Mouse (Mus musculus) midbrain, embryonic 14.5 days (tissue): Measurements from ENCODE around the gene Ing2. TPM values are rescaled to one million over a fixed set of nuclear protein-coding genes. Genes with fewer than 3 reads are reported as not detected.

Experiments used
- ATAC-seq: fragments of 200-750 bp; cut with Nextera tagmentation; 2 replicates; pipeline ENCODE4 v1.8.0; 2017; ENCODE audit warnings: moderate number of reproducible peaks, moderate library complexity; ENCODE audit not compliant: low FRiP score, low TSS enrichment
- DNase-seq: peaks from one replicate; pipeline ENCODE4 v3.0.0-alpha.2; 2015
- H3K27ac ChIP-seq: fragments of 300-500 bp; sonication (generic); replicated peaks from 2 replicates; pipeline ENCODE4 v1.5.1; 2014; ENCODE audit warnings: mild to moderate bottlenecking, low read depth, low read length, moderate library complexity
- H3K27me3 ChIP-seq: fragments of 300-500 bp; sonication (generic); 2 replicates; pipeline ENCODE4 v1.6.1; 2014; ENCODE audit warnings: low read length, control low read depth, mixed read lengths; ENCODE audit not compliant: control insufficient read depth, insufficient read depth
- H3K36me3 ChIP-seq: fragments of 300-500 bp; sonication (generic); 2 replicates; pipeline ENCODE4 v1.6.1; 2014; ENCODE audit warnings: low read length, control low read depth; ENCODE audit not compliant: control insufficient read depth, insufficient read depth
- H3K4me1 ChIP-seq: fragments of 300-500 bp; sonication (generic); 2 replicates; pipeline ENCODE4 v1.6.1; 2014; ENCODE audit warnings: mild to moderate bottlenecking, antibody characterized with exemption, low read length, control low read depth; ENCODE audit not compliant: control insufficient read depth, insufficient read depth
- H3K4me2 ChIP-seq: fragments of 300-500 bp; sonication (generic); 2 replicates; pipeline ENCODE4 v1.6.1; 2014; ENCODE audit warnings: mild to moderate bottlenecking, low read length, moderate library complexity
- H3K4me3 ChIP-seq: fragments of 300-500 bp; sonication (generic); replicated peaks from 2 replicates; pipeline ENCODE4 v1.5.1; 2014; ENCODE audit warnings: low read depth, low read length
- H3K9ac ChIP-seq: fragments of 300-500 bp; sonication (generic); replicated peaks from 2 replicates; pipeline ENCODE4 v1.6.1; 2014; ENCODE audit warnings: mild to moderate bottlenecking, low read length, moderate library complexity
- H3K9me3 ChIP-seq: fragments of 300-500 bp; sonication (generic); 2 replicates; pipeline ENCODE4 v1.6.1; 2016; ENCODE audit warnings: low read length, control low read depth, mixed read lengths; ENCODE audit not compliant: control insufficient read depth
- WGBS: fragments of 180-500 bp; shearing (Covaris S2); extraction: QIAGEN DNeasy Blood & Tissue Kit; methylation state at CpG from one replicate; pipeline ENCODE4 v1.1.7; 2014; 5-methylcytosine and 5-hydroxymethylcytosine counted together
- polyA plus RNA-seq: library from polyadenylated mRNA; unstranded; fragments of >200 nt; fragmentation: Nextera tagmentation; extraction: Ambion mirVana; gene quantifications from 2 replicates; pipeline ENCODE4 v1.2.1, GENCODE M21; 2014

Ing2 gene
- polyA plus RNA-seq, 1 experiment from 2014 or later = 6.4 TPM

- Histone ChIP-seq H3K36me3 (peaks cover 5% of the 10 kb centered on the region; the same call in 1 of the 2 replicates), H3K9ac (no peak overlapping the region), H3K9me3 (no peaks in the 10 kb centered on the region), H3K4me2 (no peak overlapping the region), H3K27ac (no peak overlapping the region), H3K27me3 (no peaks in the 10 kb centered on the region), H3K4me1 (no peaks in the 10 kb centered on the region), H3K4me3 (no peak overlapping the region)
- DNase-seq = no peak
- 94% methylated on average over 5 of the region's 5 CpGs for WGBS
- ATAC-seq = no peak
Measured at GRCm38 (mm10) chr8:47663201-47663600, 12.2 kb downstream of the Ing2 start.

DNA sequence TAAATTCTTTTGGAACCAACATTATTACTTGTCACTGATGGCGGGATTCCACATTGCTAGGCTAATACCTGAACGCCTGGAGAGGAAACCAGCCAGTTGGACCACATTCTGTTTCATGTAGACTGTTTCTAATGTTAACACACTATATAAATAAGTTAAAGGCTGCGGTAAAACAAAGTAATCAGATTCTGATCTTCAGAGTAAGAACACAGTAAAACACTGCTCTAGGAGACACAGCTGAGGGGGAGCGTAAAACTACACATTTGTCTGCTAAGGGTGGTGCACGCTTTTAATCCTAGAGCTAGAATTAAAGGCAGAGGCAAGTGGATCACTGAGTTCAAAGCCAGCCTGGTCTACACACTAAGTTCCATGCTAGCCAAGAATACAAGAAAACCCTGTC lies 12.6 kb downstream of the Ing2 start:
- Histone ChIP-seq H3K9me3 (no peaks in the 10 kb centered on the region), H3K27me3 (no peaks in the 10 kb centered on the region), H3K4me1 (no peaks in the 10 kb centered on the region), H3K4me2 (no peak overlapping the region), H3K9ac (no peak overlapping the region), H3K27ac (no peak overlapping the region), H3K36me3 (0 out of 2 replicates have a peak, but pooled peaks cover under 1% of the 10 kb centered on the region), H3K4me3 (no peak overlapping the region)
- 99% methylated on average over 5 of the region's 5 CpGs for WGBS
- no peak for ATAC-seq
- no peak for DNase-seq

- Histone ChIP-seq H3K4me2 (no peak overlapping the region), H3K27ac (no peak overlapping the region), H3K9me3 (no peaks in the 10 kb centered on the region), H3K36me3 (no peaks in the 10 kb centered on the region), H3K9ac (no peak overlapping the region), H3K4me1 (no peaks in the 10 kb centered on the region), H3K27me3 (no peaks in the 10 kb centered on the region), H3K4me3 (no peak overlapping the region)
- ATAC-seq (no peak), DNase-seq (no peak)
- WGBS = 93% methylated on average over 7 of the region's 7 CpGs
Measured at GRCm38 (mm10) chr8:47660394-47660793, 15.0 kb downstream of the Ing2 start.

- no peak for ATAC-seq
- no peak overlapping the region for H3K27ac ChIP-seq
- H3K27me3 ChIP-seq = no peaks in the 10 kb centered on the region
- H3K4me1 ChIP-seq = no peaks in the 10 kb centered on the region
- WGBS = 92% methylated on average over 5 of the region's 5 CpGs
- no peaks in the 10 kb centered on the region for H3K9me3 ChIP-seq
- no peak overlapping the region for H3K4me2 ChIP-seq
- no peak overlapping the region for H3K9ac ChIP-seq
- H3K4me3 ChIP-seq = no peak overlapping the region
- no peak for DNase-seq
- H3K36me3 ChIP-seq = no peaks in the 10 kb centered on the region
Measured at GRCm38 (mm10) chr8:47659463-47659862, 15.9 kb downstream of the Ing2 start.

- no peak for ATAC-seq
- Histone ChIP-seq H3K4me3 (no peak overlapping the region), H3K27me3 (no peaks in the 10 kb centered on the region), H3K9me3 (no peaks in the 10 kb centered on the region), H3K9ac (no peak overlapping the region), H3K4me2 (no peak overlapping the region), H3K36me3 (no peaks in the 10 kb centered on the region), H3K27ac (no peak overlapping the region), H3K4me1 (no peaks in the 10 kb centered on the region)
- no peak for DNase-seq
- 61% methylated on average over 3 of the region's 3 CpGs for WGBS
Measured at GRCm38 (mm10) chr8:47654406-47654805, 20.9 kb downstream of the Ing2 start.

GRCm38 (mm10) chr8:47652737-47653076 lies 22.6 kb downstream of the Ing2 start:
- H3K27me3 ChIP-seq = no peaks in the 10 kb centered on the region
- no peak overlapping the region for H3K4me3 ChIP-seq
- H3K9me3 ChIP-seq = no peaks in the 10 kb centered on the region
- no peak overlapping the region for H3K9ac ChIP-seq
- no peak overlapping the region for H3K27ac ChIP-seq
- H3K4me1 ChIP-seq = no peaks in the 10 kb centered on the region
- WGBS = 90% methylated on average over 3 of the region's 3 CpGs
- ATAC-seq = no peak
- no peak overlapping the region for H3K4me2 ChIP-seq
- no peak for DNase-seq
- H3K36me3 ChIP-seq = no peaks in the 10 kb centered on the region

GRCm38 (mm10) chr8:47651913-47652736 lies 23.2 kb downstream of the Ing2 start:
- Histone ChIP-seq H3K27me3 (no peaks in the 10 kb centered on the region), H3K9me3 (no peaks in the 10 kb centered on the region), H3K4me2 (no peak overlapping the region), H3K27ac (no peak overlapping the region), H3K36me3 (no peaks in the 10 kb centered on the region), H3K4me3 (no peak overlapping the region), H3K4me1 (no peaks in the 10 kb centered on the region), H3K9ac (no peak overlapping the region)
- DNase-seq (no peak), ATAC-seq (no peak)
- WGBS = 84% methylated on average over 13 of the region's 13 CpGs

- DNase-seq (no peak), ATAC-seq (no peak)
- Histone ChIP-seq H3K9ac (no peak overlapping the region), H3K4me1 (no peaks in the 10 kb centered on the region), H3K9me3 (no peaks in the 10 kb centered on the region), H3K4me2 (no peak overlapping the region), H3K4me3 (no peak overlapping the region), H3K27ac (no peak overlapping the region), H3K27me3 (no peaks in the 10 kb centered on the region), H3K36me3 (no peaks in the 10 kb centered on the region)
- WGBS = 73% methylated on average over 4 of the region's 4 CpGs
Measured at GRCm38 (mm10) chr8:47650853-47651252, 24.5 kb downstream of the Ing2 start.

DNA sequence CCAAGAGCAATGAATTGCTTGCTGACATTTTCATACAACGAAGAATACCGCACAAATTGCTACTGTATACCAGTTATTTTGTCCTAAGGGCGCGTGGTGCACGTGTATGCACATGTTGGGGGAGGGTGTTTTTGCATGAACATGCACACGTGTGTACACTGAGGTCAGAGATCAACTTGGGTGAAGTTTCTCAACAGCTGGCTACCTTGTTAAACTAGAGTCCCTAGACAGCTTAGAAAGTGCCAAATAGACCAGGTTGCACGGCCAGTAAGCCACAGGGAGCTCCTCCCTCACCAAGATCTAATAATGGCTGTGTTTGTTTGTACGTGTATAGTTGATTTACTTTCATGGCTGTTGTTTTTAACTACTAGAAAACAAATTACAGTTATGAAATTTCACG lies 25.8 kb downstream of the Ing2 start:
- WGBS = 92% methylated on average over 9 of the region's 9 CpGs
- no peak for ATAC-seq
- no peak overlapping the region for H3K4me2 ChIP-seq
- no peaks in the 10 kb centered on the region for H3K4me1 ChIP-seq
- no peaks in the 10 kb centered on the region for H3K27me3 ChIP-seq
- no peak overlapping the region for H3K9ac ChIP-seq
- H3K4me3 ChIP-seq = no peak overlapping the region
- no peaks in the 10 kb centered on the region for H3K9me3 ChIP-seq
- DNase-seq = no peak
- no peak overlapping the region for H3K27ac ChIP-seq
- no peaks in the 10 kb centered on the region for H3K36me3 ChIP-seq
